Mouse (Mus musculus) limb, embryonic 10.5 days (tissue): ENCODE data around the gene Tmem185b. TPM values are rescaled to one million over a fixed set of nuclear protein-coding genes. Genes with fewer than 3 reads are reported as not detected.
A peak's percentile ranks its signal among the peaks of the same experiment; 100 is the strongest.

Source experiments
- DNase-seq: peaks from one replicate; pipeline ENCODE4 v3.0.0-alpha.2; 2017; ENCODE audit warnings: low spot score
- H3K27ac ChIP-seq: fragments of 300-500 bp; sonication (generic); 2 replicates; pipeline ENCODE4 v1.5.1; 2016; ENCODE audit warnings: mild to moderate bottlenecking
- H3K27me3 ChIP-seq: fragments of 300-500 bp; sonication (generic); 2 replicates; pipeline ENCODE4 v1.6.1; 2016; ENCODE audit warnings: low read depth, mild to moderate bottlenecking; ENCODE audit not compliant: poor library complexity, severe bottlenecking
- H3K36me3 ChIP-seq: fragments of 300-500 bp; sonication (generic); 2 replicates; pipeline ENCODE4 v1.6.1; 2016; ENCODE audit warnings: mild to moderate bottlenecking, moderate library complexity
- H3K4me1 ChIP-seq: fragments of 300-500 bp; sonication (generic); 2 replicates; pipeline ENCODE4 v1.6.1; 2016
- H3K4me3 ChIP-seq: fragments of 300-500 bp; sonication (generic); 2 replicates; pipeline ENCODE4 v1.5.1; 2016; ENCODE audit warnings: mild to moderate bottlenecking, moderate library complexity
- H3K9me3 ChIP-seq: fragments of 300-500 bp; sonication (generic); replicated peaks from 2 replicates; pipeline ENCODE4 v1.6.1; 2016; ENCODE audit warnings: mild to moderate bottlenecking
- WGBS: fragments of 180-500 bp; shearing (Covaris S2); methylation state at CpG from one replicate; pipeline ENCODE4 v1.1.7; 2016; 5-methylcytosine and 5-hydroxymethylcytosine counted together
- polyA plus RNA-seq: library from polyadenylated mRNA; unstranded; fragments of >200 nt; fragmentation: Nextera tagmentation; extraction: Ambion mirVana; gene quantifications from 2 replicates; pipeline ENCODE4 v1.2.1, GENCODE M21; 2016

The Tmem185b gene
- polyA plus RNA-seq, 1 experiment from 2014 or later, result 20.9 TPM

- no peaks in the 10 kb centered on the region for H3K27me3 ChIP-seq
- WGBS, result 83% methylated on average over 2 of the region's 2 CpGs
- H3K27ac ChIP-seq, result no peak overlapping the region
- H3K36me3 ChIP-seq, result no peaks in the 10 kb centered on the region; the same call in none of the 2 replicates
- H3K4me3 ChIP-seq, result no peak overlapping the region
- H3K9me3 ChIP-seq, result no peaks in the 10 kb centered on the region
- H3K4me1 ChIP-seq, result peaks cover 41% of the 10 kb centered on the region
- DNase-seq, result no peak
These were observed 31.8 kb upstream of the Tmem185b start for GRCm38 (mm10) chr1:119494024-119494711.

- H3K9me3 ChIP-seq, result no peaks in the 10 kb centered on the region
- no peak overlapping the region for H3K4me3 ChIP-seq
- no peak for DNase-seq
- no peaks in the 10 kb centered on the region for H3K27me3 ChIP-seq
- 97% methylated on average over 9 of the region's 9 CpGs for WGBS
- H3K27ac ChIP-seq, result no peak overlapping the region
- H3K4me1 ChIP-seq, result peaks cover 34% of the 10 kb centered on the region
- H3K36me3 ChIP-seq, result no peaks in the 10 kb centered on the region; the same call in none of the 2 replicates
These were observed 31.1 kb upstream of the Tmem185b start for GRCm38 (mm10) chr1:119494712-119495395.

DNA sequence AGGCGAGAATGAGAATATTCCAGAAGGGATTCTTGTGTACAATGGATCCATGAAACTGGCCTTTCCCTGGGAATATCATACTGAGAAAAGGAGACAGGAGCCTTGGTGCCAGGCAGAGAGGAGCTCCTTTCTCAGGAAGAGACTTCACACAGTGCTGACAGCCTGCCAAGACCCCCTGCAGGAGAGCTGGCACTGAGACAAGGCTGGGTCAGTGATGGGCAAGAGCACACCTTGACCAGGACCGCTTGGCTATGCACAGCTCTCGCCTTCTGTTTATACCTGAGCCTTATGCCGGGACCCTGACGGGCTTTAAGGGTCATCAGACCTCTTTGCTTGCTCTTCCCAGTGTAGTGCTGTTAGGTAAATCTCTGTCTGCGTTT is 30.6 kb upstream of the Tmem185b start:
- Histone ChIP-seq H3K36me3 (peaks cover 2% of the 10 kb centered on the region), H3K9me3 (no peaks in the 10 kb centered on the region), H3K4me1 (peaks cover 28% of the 10 kb centered on the region), H3K27ac (no peak overlapping the region), H3K4me3 (no peak overlapping the region), H3K27me3 (no peaks in the 10 kb centered on the region)
- no peak for DNase-seq
- 87% methylated on average over 6 of the region's 6 CpGs for WGBS

GRCm38 (mm10) chr1:119497346-119498004 is 28.5 kb upstream of the Tmem185b start:
- Histone ChIP-seq H3K27ac (no peak overlapping the region), H3K27me3 (no peaks in the 10 kb centered on the region), H3K4me3 (no peak overlapping the region), H3K4me1 (peaks cover 11% of the 10 kb centered on the region), H3K9me3 (no peaks in the 10 kb centered on the region), H3K36me3 (peaks cover 15% of the 10 kb centered on the region)
- no peak for DNase-seq
- WGBS, result 81% methylated on average over 5 of the region's 5 CpGs

DNA sequence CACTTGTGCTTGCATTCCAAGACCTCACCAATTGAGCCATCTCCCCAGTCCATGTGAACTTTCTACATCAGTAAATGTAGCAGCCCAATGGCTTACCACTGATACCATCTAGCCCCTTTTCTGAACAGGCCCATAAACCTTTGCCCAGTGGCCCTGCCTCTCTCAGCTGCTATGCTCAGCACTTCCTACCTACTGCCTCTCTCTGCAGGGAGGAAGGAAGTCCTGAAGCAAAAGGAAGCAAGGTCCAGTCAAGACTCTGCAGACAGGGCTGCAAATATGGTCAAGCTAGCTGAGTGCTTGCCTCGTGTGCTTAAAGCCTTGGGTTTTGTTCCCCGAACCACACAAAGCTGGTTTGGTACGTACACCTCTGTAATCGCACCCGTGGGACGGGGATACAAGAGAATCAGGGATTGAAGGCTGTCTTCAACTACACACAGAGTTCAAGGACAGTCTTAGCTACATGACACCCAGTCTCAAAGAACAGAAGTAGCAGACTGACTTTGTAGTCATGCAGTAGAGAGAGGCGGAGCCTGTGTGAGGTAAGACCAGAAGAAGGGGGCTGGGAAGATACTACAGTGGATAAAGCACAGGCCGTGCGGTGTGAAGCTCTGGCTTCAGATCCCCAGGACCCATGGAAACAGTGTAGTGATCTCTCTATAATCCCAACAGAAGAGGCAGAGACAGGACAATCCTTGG is 27.3 kb upstream of the Tmem185b start:
- Histone ChIP-seq H3K36me3 (peaks cover 15% of the 10 kb centered on the region), H3K27ac (no peak overlapping the region), H3K9me3 (no peaks in the 10 kb centered on the region), H3K27me3 (no peaks in the 10 kb centered on the region), H3K4me1 (peaks cover 21% of the 10 kb centered on the region), H3K4me3 (no peak overlapping the region)
- 91% methylated on average over 9 of the region's 9 CpGs for WGBS
- DNase-seq, result no peak

- Histone ChIP-seq H3K4me3 (no peak overlapping the region), H3K27ac (no peak overlapping the region), H3K4me1 (peaks cover 28% of the 10 kb centered on the region), H3K9me3 (no peaks in the 10 kb centered on the region), H3K36me3 (peaks cover 15% of the 10 kb centered on the region), H3K27me3 (no peaks in the 10 kb centered on the region)
- DNase-seq, result no peak
- WGBS, result 95% methylated on average over 10 of the region's 10 CpGs
These were observed 26.5 kb upstream of the Tmem185b start for GRCm38 (mm10) chr1:119499456-119499855.

GRCm38 (mm10) chr1:119501881-119502280 is 24.1 kb upstream of the Tmem185b start:
- no peak for DNase-seq
- peaks cover 46% of the 10 kb centered on the region for H3K4me1 ChIP-seq
- 82% methylated on average over 8 of the region's 8 CpGs for WGBS
- no peak overlapping the region for H3K4me3 ChIP-seq
- 0 out of 2 replicates have a peak, but pooled peaks cover 4% of the 10 kb centered on the region for H3K27me3 ChIP-seq
- H3K9me3 ChIP-seq, result no peaks in the 10 kb centered on the region
- H3K27ac ChIP-seq, result no peak overlapping the region
- peaks cover 15% of the 10 kb centered on the region for H3K36me3 ChIP-seq

DNA sequence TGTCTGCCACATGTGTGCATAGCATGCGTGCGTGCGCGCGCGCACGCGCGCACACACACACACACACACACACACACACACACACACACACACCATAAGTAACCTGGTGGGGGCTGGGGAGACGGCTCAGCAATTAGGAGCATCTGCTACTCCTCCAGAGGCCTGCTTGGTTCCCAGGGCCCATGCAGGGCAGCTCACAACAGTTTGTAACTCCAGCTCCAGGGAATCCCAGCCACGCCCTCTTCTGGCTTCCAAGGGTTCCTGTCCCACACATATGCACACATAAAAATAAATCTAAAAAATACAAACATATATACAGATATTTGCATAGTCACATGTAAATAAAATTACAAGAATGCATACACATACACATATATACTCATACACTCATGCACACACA is 23.2 kb upstream of the Tmem185b start:
- H3K27me3 ChIP-seq, result 0 out of 2 replicates have a peak, but pooled peaks cover 8% of the 10 kb centered on the region
- no peak for DNase-seq
- peaks cover 15% of the 10 kb centered on the region for H3K36me3 ChIP-seq
- no peaks in the 10 kb centered on the region for H3K9me3 ChIP-seq
- WGBS, result 90% methylated on average over 11 of the region's 11 CpGs
- H3K27ac ChIP-seq, result no peak overlapping the region
- H3K4me1 ChIP-seq, result peaks cover 46% of the 10 kb centered on the region
- peak overlapping the region; percentile 83; the same call in 1 of the 2 replicates for H3K4me3 ChIP-seq

- peaks cover 15% of the 10 kb centered on the region for H3K36me3 ChIP-seq
- peak overlapping the region; percentile 83 for H3K4me3 ChIP-seq
- H3K4me1 ChIP-seq, result peaks cover 45% of the 10 kb centered on the region
- H3K9me3 ChIP-seq, result no peaks in the 10 kb centered on the region
- 87% methylated on average over 3 of the region's 3 CpGs for WGBS
- peak overlapping the region; percentile 31 for H3K27ac ChIP-seq
- no peak for DNase-seq
- H3K27me3 ChIP-seq, result 0 out of 2 replicates have a peak, but pooled peaks cover 8% of the 10 kb centered on the region
These were observed 22.8 kb upstream of the Tmem185b start for GRCm38 (mm10) chr1:119503181-119503580.

DNA sequence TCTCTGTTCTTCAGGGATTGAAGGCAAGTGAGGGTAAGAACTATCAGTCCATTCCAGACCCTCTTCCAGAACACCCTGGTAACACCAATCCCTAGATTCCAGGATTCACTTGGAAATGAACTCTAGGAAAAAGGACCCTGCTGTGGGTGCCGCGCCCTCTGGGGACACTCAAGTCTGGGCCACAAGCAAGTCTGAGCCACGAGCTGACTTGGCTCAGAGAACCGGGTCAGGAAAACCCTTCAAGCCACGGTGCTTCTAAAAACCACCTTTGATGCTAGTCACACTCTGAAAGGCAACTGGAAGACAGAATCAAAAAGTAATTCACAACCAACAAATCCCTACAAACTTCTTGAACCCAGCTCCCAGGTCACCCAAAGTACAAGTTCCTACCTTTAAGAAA is 22.2 kb upstream of the Tmem185b start:
- Histone ChIP-seq H3K27ac (peak overlapping the region; percentile 87), H3K4me3 (peak overlapping the region; percentile 83), H3K4me1 (peaks cover 40% of the 10 kb centered on the region), H3K27me3 (0 out of 2 replicates have a peak, but pooled peaks cover 8% of the 10 kb centered on the region), H3K9me3 (no peaks in the 10 kb centered on the region), H3K36me3 (peaks cover 15% of the 10 kb centered on the region)
- WGBS, result 26% methylated on average over 5 of the region's 5 CpGs
- DNase-seq, result no peak

DNA sequence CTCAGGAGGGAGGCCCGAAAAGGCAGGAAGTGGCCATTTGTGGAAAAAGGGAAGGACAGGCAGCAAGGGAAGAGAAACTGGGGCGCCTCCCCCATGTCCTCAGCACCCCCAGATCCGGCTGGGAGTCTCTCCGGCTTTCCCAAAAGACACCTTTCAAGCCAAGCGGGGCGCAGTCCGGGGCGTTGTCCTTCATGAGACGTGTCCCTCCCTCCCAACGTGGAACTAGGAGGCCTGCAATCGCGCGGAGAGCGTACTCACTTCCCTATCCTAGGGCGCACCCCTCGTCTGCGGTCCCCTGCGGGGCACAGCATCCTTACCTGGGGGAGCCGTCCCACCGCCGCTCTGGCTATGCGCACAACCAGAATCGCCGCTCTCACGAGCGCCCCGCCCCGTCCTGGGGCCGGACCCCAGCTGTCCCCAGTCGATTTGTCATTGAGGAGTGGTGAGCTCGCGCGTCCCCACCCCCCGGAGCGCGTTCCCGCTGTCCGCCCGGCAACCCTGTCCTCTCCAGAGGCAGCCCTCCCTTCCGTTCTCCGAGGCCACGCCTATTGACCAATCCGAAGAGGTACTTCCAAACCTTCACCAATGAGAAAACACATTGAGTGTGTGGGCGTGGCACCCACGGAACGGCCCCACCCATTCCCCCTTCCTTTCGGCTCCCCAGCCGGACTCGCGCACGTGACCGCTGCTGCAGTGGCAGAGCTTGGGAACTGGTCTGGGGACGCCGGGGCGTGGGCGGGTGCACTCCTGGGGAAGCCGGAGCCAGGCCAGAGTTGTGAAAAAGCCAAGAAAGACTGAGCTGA is 21.5 kb upstream of the Tmem185b start, which contains the start of gene Ralb:
TSS of gene Ralb (minus strand) at position 535 of the 803 bp plus-strand sequence.
- peak; percentile 90 for DNase-seq
- peak within 1 kb of the TSS; percentile 83 for H3K4me3 ChIP-seq
- 0 out of 2 replicates have a peak, but pooled peaks cover 8% of the 10 kb centered on the region for H3K27me3 ChIP-seq
- H3K4me1 ChIP-seq, result peaks cover 38% of the 10 kb centered on the region
- no peaks in the 10 kb centered on the region for H3K9me3 ChIP-seq
- peak within 1 kb of the TSS; percentile 87 for H3K27ac ChIP-seq
- H3K36me3 ChIP-seq, result peaks cover 15% of the 10 kb centered on the region
- under 1% methylated on average over 57 of the region's 57 CpGs for WGBS

DNA sequence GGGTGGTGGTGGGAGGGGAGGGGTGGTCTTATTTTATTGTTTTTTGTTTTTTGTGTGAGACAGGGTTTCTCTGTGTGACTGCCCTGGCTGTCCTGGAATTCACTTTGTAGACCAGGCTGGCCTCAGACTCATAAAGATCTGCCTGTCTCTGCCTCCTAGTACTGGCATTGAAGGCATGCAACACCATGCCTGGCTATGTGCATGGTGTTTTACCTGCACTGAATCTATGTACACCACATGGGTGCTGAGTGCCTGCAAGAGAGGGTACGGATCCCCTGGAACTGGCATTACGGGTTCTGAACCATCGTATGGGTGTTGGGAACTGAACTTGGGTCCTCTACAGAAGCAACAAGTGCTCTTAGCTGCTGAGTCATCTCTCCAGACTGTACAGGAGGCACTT is 20.0 kb upstream of the Tmem185b start:
- Histone ChIP-seq H3K27ac (no peak overlapping the region), H3K4me1 (peaks cover 50% of the 10 kb centered on the region), H3K36me3 (peaks cover 7% of the 10 kb centered on the region), H3K4me3 (no peak overlapping the region), H3K9me3 (no peaks in the 10 kb centered on the region), H3K27me3 (0 out of 2 replicates have a peak, but pooled peaks cover 8% of the 10 kb centered on the region)
- no peak for DNase-seq
- 88% methylated on average over 3 of the region's 3 CpGs for whole genome bisulfite sequencing
